In the genomic region with DNA sequence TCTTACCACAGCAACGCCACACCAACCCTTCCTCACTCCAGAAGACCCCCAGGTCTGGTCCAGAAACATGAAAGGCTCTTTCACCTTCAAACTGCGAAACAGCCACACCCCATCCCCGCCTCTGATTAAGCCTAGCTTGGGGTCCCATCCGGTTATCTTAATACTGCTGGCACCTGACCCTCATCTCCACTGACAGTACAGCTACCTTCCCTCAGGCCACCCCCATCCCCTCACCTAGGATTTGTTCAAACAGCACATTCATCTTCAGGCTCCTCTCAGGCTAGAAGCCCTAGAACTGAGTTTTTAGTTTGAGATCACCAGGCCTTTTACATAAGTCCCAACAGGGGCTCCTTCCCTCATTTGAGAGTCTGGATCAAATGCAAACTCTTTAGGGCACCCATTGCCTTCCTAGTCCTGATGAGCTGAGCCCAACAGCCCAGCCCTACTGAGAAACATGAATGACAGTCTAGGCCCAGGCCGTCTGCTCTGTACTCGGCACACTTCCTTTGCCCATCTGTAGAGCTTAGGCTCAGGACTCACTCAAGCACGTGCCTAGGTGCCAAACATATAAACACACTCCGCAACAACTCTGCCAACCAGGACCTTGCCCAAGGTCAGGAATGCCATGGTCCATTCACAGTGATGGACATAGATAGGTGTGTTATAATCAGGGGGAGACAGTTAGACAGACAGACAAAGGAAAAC, we compare ENCODE assay signal across 10 mouse cellular contexts. TPM values are rescaled to one million over a fixed set of nuclear protein-coding genes. Genes with fewer than 3 reads are reported as not detected.
A peak's percentile ranks its signal among the peaks of the same experiment; 100 is the strongest.
DNase-seq lines count a peak whose midpoint lies in the region; ATAC-seq and TF ChIP-seq lines count a peak whose summit lies in the region.
"Had no signal": no experiment of that assay in that cellular context is flagged by ENCODE, and none has a peak within 500 bp of the region (broad histone marks: within the 10 kb centered on the region; RNA-seq: fewer than 3 reads in every experiment).

No protein-coding gene starts in this region.

- H3K4me3 ChIP-seq in layer of hippocampus, adult 2 months: peak overlapping the region; percentile 94
- H3K4me3 ChIP-seq in forebrain, postnatal 0 days (ENCODE audit: low read depth, low read length): peak overlapping the region; percentile 18
- H3K4me3 ChIP-seq in liver, embryonic 12.5 days: peak overlapping the region; percentile 18; the same call in 1 of the 2 replicates
- peak overlapping the region; percentile 24 for H3K4me3 ChIP-seq in neural tube, embryonic 13.5 days
- H3K4me3 ChIP-seq: heart, embryonic 13.5 days; limb, embryonic 15.5 days had no signal

- H3K27ac ChIP-seq in layer of hippocampus, adult 2 months: peak overlapping the region; percentile 99
- no peak overlapping the region for H3K27ac ChIP-seq in forebrain, postnatal 0 days (ENCODE audit: low read depth, low read length)
- H3K27ac ChIP-seq in liver, embryonic 12.5 days: peak overlapping the region; percentile 55
- no peak overlapping the region for H3K27ac ChIP-seq in neural tube, embryonic 13.5 days (replicated peaks)
- H3K27ac ChIP-seq: heart, embryonic 13.5 days; limb, embryonic 15.5 days had no signal

- H3K9ac ChIP-seq in forebrain, postnatal 0 days: no peak overlapping the region
- no peak overlapping the region; the same call in 1 of the 2 replicates for H3K9ac ChIP-seq in liver, embryonic 12.5 days
- H3K9ac ChIP-seq in neural tube, embryonic 13.5 days: peak overlapping the region; percentile 1; the same call in 1 of the 2 replicates
- H3K9ac ChIP-seq: heart, embryonic 13.5 days; limb, embryonic 15.5 days had no signal

- H3K36me3 ChIP-seq in forebrain, postnatal 0 days (ENCODE audit: insufficient read depth): no peaks in the 10 kb centered on the region
- no peaks in the 10 kb centered on the region for H3K36me3 ChIP-seq in liver, embryonic 12.5 days
- no peaks in the 10 kb centered on the region for H3K36me3 ChIP-seq in neural tube, embryonic 13.5 days
- H3K36me3 ChIP-seq: heart, embryonic 13.5 days; limb, embryonic 15.5 days had no signal

- no peak for DNase-seq in layer of hippocampus, adult 2 months (ENCODE audit: low spot score in 2 of 2)
- no peak for DNase-seq in layer of hippocampus, adult 9-10 months (ENCODE audit: low spot score)
- no peak for DNase-seq in forebrain, postnatal 0 days
- no peak for DNase-seq in adrenal gland, postnatal 10 days
- no peak for DNase-seq in frontal cortex, postnatal 14 days (ENCODE audit: low spot score in 2 of 2)

- TF ChIP-seq CTCF in layer of hippocampus, adult 2 months (conservative IDR thresholded peaks at IDR 0.05): no peak
- TF ChIP-seq CTCF in forebrain, postnatal 0 days (IDR thresholded peaks at IDR 0.05; ENCODE audit: low read depth): no peak

- ATAC-seq in forebrain, postnatal 0 days: no peak
- peak; percentile 60; the same call in 1 of the 2 replicates for ATAC-seq in liver, embryonic 12.5 days
- no peak for ATAC-seq in neural tube, embryonic 13.5 days (ENCODE audit: low read depth)
- ATAC-seq: intestine, postnatal 0 days had no signal

- no peaks in the 10 kb centered on the region for H3K27me3 ChIP-seq in forebrain, postnatal 0 days (ENCODE audit: insufficient read depth, low read length)
- H3K27me3 ChIP-seq in liver, embryonic 12.5 days (replicated peaks): peaks cover 23% of the 10 kb centered on the region
- H3K27me3 ChIP-seq in neural tube, embryonic 13.5 days: peaks cover 17% of the 10 kb centered on the region

- peak overlapping the region; percentile 91 for H3K4me2 ChIP-seq in forebrain, postnatal 0 days (ENCODE audit: low read depth)
- H3K4me2 ChIP-seq in liver, embryonic 12.5 days: peak overlapping the region; percentile 54
- peak overlapping the region; percentile 85 for H3K4me2 ChIP-seq in neural tube, embryonic 13.5 days
- H3K4me2 ChIP-seq: heart, embryonic 13.5 days; limb, embryonic 15.5 days had no signal

- 66% methylated on average over 8 of the region's 8 CpGs for WGBS in forebrain, postnatal 0 days
- WGBS in liver, embryonic 12.5 days (ENCODE audit: insufficient replicate concordance): 32% methylated on average over 8 of the region's 8 CpGs
- WGBS in neural tube, embryonic 13.5 days: 86% methylated on average over 8 of the region's 8 CpGs

- no peaks in the 10 kb centered on the region for H3K9me3 ChIP-seq in forebrain, postnatal 0 days (ENCODE audit: low read length)
- H3K9me3 ChIP-seq in liver, embryonic 12.5 days (replicated peaks): no peaks in the 10 kb centered on the region
- H3K9me3 ChIP-seq in neural tube, embryonic 13.5 days: no peaks in the 10 kb centered on the region
- H3K9me3 ChIP-seq: heart, embryonic 13.5 days; limb, embryonic 15.5 days had no signal

- H3K4me1 ChIP-seq in forebrain, postnatal 0 days (ENCODE audit: insufficient read depth): peaks cover 48% of the 10 kb centered on the region
- peaks cover 64% of the 10 kb centered on the region for H3K4me1 ChIP-seq in liver, embryonic 12.5 days
- H3K4me1 ChIP-seq in neural tube, embryonic 13.5 days (replicated peaks): peaks cover 67% of the 10 kb centered on the region

RNA-seq across cellular contexts. Expression of gene Adcy9, which starts 5.3 kb away (rescaled TPM):
- 100 to 1,000 TPM; 104 to 109 TPM for total RNA-seq in layer of hippocampus, adult 2 months (2021)
- total RNA-seq in forebrain, postnatal 0 days (2014; rRNA removed): 18.0 and 19.9 TPM in 2 replicates
- 2.4 and 3.8 TPM in 2 replicates for polyA plus RNA-seq in forebrain, postnatal 0 days (2015; fragmentation: Nextera tagmentation; extraction: Ambion mirVana)
- polyA plus RNA-seq in liver, embryonic 12.5 days (2016; fragmentation: Nextera tagmentation; extraction: Ambion mirVana): 1.1 and 1.6 TPM in 2 replicates
- polyA plus RNA-seq in neural tube, embryonic 13.5 days (2015; fragmentation: Nextera tagmentation; extraction: Ambion mirVana): 2.8 and 2.9 TPM in 2 replicates
- 10 to 100 TPM; 31.4 to 36.2 TPM for total RNA-seq in adrenal gland, postnatal 10 days (2021)

Comparison
In these comparisons a context has a peak if more than half of its experiments do, and no peak if none do; other contexts are left out.
1. H3K27ac ChIP-seq: peak in layer of hippocampus, adult 2 months (single experiment) and liver, embryonic 12.5 days (single experiment); none in forebrain, postnatal 0 days (single experiment) and neural tube, embryonic 13.5 days (single experiment).
2. H3K4me3 ChIP-seq: peak in every context shown above with its lines; median percentile 94 in layer of hippocampus, adult 2 months; 24 in neural tube, embryonic 13.5 days; 18 in forebrain, postnatal 0 days; 18 in liver, embryonic 12.5 days.
3. Peak in every context shown above with its lines, with median percentiles within 50 percentile points of each other: H3K4me2 ChIP-seq.